Mouse (Mus musculus) stomach, postnatal 0 days (tissue): Measurements from ENCODE around the gene Dthd1. TPM values are rescaled to one million over a fixed set of nuclear protein-coding genes. Genes with fewer than 3 reads are reported as not detected.

ENCODE experiments used
- ATAC-seq: fragments of 200-750 bp; cut with Nextera tagmentation; 2 replicates; pipeline ENCODE4 v1.8.0; 2017; ENCODE audit not compliant: low FRiP score, low TSS enrichment
- DNase-seq: peaks from one replicate; pipeline ENCODE4 v3.0.0-alpha.2; 2016; ENCODE audit warnings: low spot score
- H3K27ac ChIP-seq: fragments of 300-500 bp; sonication (generic); replicated peaks from 2 replicates; pipeline ENCODE4 v1.5.1; 2014; ENCODE audit warnings: mild to moderate bottlenecking, control low read depth
- H3K27me3 ChIP-seq: fragments of 300-500 bp; sonication (generic); 2 replicates; pipeline ENCODE4 v1.6.1; 2014; ENCODE audit warnings: low read length; ENCODE audit not compliant: control insufficient read depth, insufficient read depth
- H3K36me3 ChIP-seq: fragments of 300-500 bp; sonication (generic); 2 replicates; pipeline ENCODE4 v1.6.1; 2014; ENCODE audit warnings: low read length, mixed read lengths; ENCODE audit not compliant: control insufficient read depth, insufficient read depth
- H3K4me1 ChIP-seq: fragments of 300-500 bp; sonication (generic); replicated peaks from 2 replicates; pipeline ENCODE4 v1.6.1; 2014; ENCODE audit warnings: antibody characterized with exemption; ENCODE audit not compliant: control insufficient read depth, insufficient read depth
- H3K4me2 ChIP-seq: fragments of 300-500 bp; sonication (generic); replicated peaks from 2 replicates; pipeline ENCODE4 v1.6.1; 2014; ENCODE audit warnings: low read depth, mild to moderate bottlenecking, control low read depth, moderate library complexity
- H3K4me3 ChIP-seq: fragments of 300-500 bp; sonication (generic); 2 replicates; pipeline ENCODE4 v1.5.1; 2014; ENCODE audit warnings: low read depth, low read length, control low read depth
- H3K9ac ChIP-seq: fragments of 300-500 bp; sonication (generic); 2 replicates; pipeline ENCODE4 v1.6.1; 2014; ENCODE audit warnings: mild to moderate bottlenecking, low read length, control low read depth, mixed read lengths
- H3K9me3 ChIP-seq: fragments of 300-500 bp; sonication (generic); 2 replicates; pipeline ENCODE4 v1.6.1; 2016; ENCODE audit warnings: low read length; ENCODE audit not compliant: control insufficient read depth
- CTCF ChIP-seq: IDR thresholded peaks from 2 replicates; pipeline ENCODE4 v1.5.1; 2016; ENCODE audit warnings: antibody characterized with exemption, low read depth, mild to moderate bottlenecking, moderate library complexity
- EP300 ChIP-seq: optimal IDR thresholded peaks from 2 replicates; pipeline ENCODE3; 2016; ENCODE audit warnings: antibody characterized with exemption
- WGBS: fragments of 180-500 bp; shearing (Covaris S2); extraction: QIAGEN DNeasy Blood & Tissue Kit; methylation state at CpG from one replicate; pipeline ENCODE4 v1.1.7; 2014; 5-methylcytosine and 5-hydroxymethylcytosine counted together
- polyA plus RNA-seq: library from polyadenylated mRNA; unstranded; fragments of >200 nt; fragmentation: Nextera tagmentation; extraction: Ambion mirVana; gene quantifications from 2 replicates; pipeline ENCODE4 v1.2.1, GENCODE M21; 2015

Gene Dthd1
- polyA plus RNA-seq, 1 experiment from 2014 or later = 0.07 TPM

DNA sequence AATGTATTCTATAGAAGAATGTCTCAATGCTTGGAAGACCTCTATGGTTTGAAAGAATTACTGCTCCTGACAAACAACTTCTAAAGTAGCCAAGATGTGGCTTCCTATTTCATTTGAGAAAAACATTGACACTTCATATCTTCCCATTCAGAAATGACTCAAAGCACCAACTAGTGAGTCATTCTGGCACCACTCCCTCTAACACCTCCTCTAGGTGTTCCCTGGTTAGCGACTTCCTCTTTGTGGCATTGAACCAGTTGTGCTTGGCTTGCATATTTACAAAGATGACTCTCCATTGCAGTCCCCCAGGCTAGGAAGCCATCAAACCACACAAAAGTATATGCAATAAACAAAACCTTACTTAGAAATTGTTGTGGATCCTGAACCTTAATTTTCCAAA lies 2.1 kb downstream of the Dthd1 start:
- no peak for TF ChIP-seq EP300
- no peak for TF ChIP-seq CTCF
- peak; percentile 21 for DNase-seq
- Histone ChIP-seq H3K9ac (no peak overlapping the region), H3K4me3 (no peak overlapping the region), H3K27ac (no peak overlapping the region), H3K36me3 (no peaks in the 10 kb centered on the region), H3K4me2 (no peak overlapping the region), H3K9me3 (no peaks in the 10 kb centered on the region), H3K4me1 (no peaks in the 10 kb centered on the region), H3K27me3 (no peaks in the 10 kb centered on the region)
- 50% methylated on average over 1 of the region's 1 CpGs for WGBS
- ATAC-seq = peak; percentile 90

DNA sequence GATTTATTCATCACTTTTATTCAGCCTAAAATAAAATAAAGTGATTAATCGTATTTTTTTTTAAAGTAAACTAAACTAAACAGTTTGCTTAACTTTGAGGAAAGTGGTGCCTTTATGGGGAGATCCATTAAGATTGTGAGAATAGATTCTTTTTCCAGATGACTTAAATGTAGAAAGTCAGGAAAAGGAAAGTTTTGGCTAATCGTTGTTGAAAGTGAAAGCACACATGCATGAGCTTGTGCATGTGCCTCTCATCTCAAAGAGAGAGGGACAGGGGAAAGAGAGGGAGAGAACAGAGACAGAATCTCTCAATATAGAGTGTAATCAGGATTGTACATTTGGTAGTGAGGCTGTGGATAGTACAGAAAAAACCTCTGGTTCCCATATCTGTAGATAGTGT lies 5.9 kb downstream of the Dthd1 start:
- no peaks in the 10 kb centered on the region for H3K4me1 ChIP-seq
- no peak overlapping the region for H3K27ac ChIP-seq
- DNase-seq (no peak), ATAC-seq (no peak)
- H3K36me3 ChIP-seq = no peaks in the 10 kb centered on the region
- no peaks in the 10 kb centered on the region for H3K27me3 ChIP-seq
- 50% methylated on average over 2 of the region's 2 CpGs for WGBS
- H3K9me3 ChIP-seq = no peaks in the 10 kb centered on the region
- H3K4me3 ChIP-seq = no peak overlapping the region
- TF ChIP-seq EP300 (no peak), CTCF (no peak)
- no peak overlapping the region for H3K4me2 ChIP-seq
- no peak overlapping the region for H3K9ac ChIP-seq

DNA sequence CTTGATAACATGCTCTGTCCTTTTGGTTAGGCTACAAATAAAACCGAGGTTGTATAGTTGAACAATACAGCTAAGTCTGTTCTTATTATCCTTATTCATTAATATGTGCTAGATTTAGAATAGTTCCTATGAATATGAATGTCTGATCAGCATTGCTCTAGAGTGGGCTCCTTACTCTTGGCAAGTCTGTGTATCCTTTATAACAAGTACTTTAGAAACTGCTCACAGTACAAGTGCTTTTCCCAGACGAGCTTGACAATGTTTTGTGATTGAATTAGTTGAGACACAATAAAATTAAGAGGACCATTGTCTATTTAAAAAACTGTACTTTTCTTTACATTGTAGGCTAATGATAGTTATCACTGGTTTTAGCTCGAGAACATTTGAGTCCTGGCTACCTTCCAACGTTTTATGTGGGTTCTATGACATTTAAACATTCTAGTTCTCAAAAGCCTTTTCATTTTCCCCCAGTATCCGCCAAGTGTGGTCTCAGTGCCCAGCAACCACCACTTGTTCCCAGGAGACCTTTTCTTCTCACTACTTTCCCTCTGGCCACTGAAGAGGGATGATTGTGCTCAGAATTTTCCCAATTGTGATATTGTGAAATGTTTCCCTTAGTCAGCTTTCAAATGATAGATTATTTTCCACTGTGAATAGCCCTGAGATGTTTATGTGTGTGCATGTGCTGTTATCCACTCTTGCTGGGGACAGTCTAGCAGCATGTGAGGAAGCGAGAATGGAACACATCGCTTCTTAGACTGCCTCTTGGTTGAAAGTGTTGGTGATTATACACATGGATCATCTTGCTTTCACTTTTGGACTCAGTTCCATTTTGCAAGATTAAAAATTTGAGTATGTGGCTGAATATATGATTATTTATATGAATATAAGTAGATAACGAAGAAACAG lies 7.0 kb downstream of the Dthd1 start:
- Histone ChIP-seq H3K4me3 (no peak overlapping the region), H3K4me1 (no peaks in the 10 kb centered on the region), H3K4me2 (no peak overlapping the region), H3K27ac (no peak overlapping the region), H3K9me3 (no peaks in the 10 kb centered on the region), H3K27me3 (no peaks in the 10 kb centered on the region), H3K36me3 (no peaks in the 10 kb centered on the region), H3K9ac (no peak overlapping the region)
- WGBS = 61% methylated on average over 8 of the region's 8 CpGs
- no peak for DNase-seq
- TF ChIP-seq EP300 (no peak), CTCF (no peak)
- ATAC-seq = no peak

DNA sequence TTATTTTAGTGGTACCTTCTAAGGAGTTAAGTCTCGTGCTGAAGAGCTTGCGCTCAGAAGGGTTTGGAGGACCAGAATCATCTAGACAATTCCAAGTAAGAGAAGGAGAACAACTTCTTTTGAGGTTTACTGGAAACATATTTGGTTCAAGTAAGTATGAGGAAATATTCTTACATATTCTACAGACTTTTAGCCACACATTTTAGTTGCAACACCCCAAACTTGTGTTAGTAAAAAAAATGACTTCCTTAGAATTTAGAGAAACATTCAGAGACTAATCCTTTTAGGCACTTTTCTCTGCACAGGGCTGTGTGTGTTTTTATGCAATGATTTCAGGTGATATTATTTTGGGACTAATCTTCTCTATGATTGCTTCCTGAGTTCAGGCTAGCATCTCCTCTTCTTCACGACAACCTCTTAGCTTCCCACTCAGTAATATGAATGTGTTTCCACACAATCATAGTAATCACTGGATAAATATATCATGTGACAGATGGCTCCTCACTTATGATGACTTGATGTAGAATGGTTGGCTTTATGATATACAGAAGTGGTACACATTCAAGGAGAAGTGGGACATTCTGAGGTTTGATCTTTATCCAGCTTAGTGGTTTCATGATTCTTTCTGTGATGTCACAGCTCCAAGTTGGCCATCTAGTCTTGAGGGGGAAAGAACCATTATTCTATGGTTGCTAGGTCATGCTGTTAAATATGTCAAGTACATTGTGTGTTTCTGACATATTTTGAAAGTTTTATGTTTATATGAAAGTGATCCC lies 29.5 kb downstream of the Dthd1 start:
- Histone ChIP-seq H3K36me3 (no peaks in the 10 kb centered on the region), H3K9me3 (no peaks in the 10 kb centered on the region), H3K27ac (no peak overlapping the region), H3K4me2 (no peak overlapping the region), H3K4me3 (no peak overlapping the region), H3K9ac (no peak overlapping the region), H3K4me1 (no peaks in the 10 kb centered on the region), H3K27me3 (no peaks in the 10 kb centered on the region)
- TF ChIP-seq EP300 (no peak), CTCF (no peak)
- WGBS = 89% methylated on average over 3 of the region's 3 CpGs
- DNase-seq (no peak), ATAC-seq (no peak)

DNA sequence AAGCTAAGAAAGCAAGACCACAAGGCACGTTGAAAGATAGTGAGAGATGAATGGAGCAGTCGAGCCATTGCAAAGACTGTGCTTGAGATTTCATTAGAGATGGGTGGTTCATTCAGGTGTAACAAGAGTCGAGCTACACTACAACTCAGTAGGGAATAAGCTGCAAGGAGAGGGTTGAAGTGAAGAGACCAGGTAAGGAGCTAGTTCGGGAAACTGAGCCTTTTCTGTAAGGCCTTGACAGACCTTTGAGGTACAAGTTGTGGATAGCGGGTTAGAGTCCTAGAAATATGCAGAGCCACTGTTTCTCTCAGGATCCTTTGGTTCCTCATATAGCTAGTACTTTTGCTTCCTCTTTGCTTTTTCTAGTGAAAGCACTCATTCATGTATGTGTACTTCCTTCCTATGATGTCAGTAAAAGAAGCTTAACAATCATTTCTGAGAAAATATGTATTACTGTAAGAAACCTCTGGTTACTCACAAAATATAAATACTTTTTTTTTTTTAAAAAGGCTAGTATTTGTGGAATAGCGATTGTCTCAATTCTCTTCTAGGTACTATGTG lies 33.0 kb downstream of the Dthd1 start:
- Histone ChIP-seq H3K4me1 (no peaks in the 10 kb centered on the region), H3K4me3 (no peak overlapping the region), H3K27ac (no peak overlapping the region), H3K36me3 (no peaks in the 10 kb centered on the region), H3K27me3 (no peaks in the 10 kb centered on the region), H3K9ac (no peak overlapping the region), H3K4me2 (no peak overlapping the region), H3K9me3 (no peaks in the 10 kb centered on the region)
- ATAC-seq = no peak
- TF ChIP-seq CTCF (no peak), EP300 (no peak)
- DNase-seq = no peak
- WGBS = 84% methylated on average over 6 of the region's 6 CpGs

DNA sequence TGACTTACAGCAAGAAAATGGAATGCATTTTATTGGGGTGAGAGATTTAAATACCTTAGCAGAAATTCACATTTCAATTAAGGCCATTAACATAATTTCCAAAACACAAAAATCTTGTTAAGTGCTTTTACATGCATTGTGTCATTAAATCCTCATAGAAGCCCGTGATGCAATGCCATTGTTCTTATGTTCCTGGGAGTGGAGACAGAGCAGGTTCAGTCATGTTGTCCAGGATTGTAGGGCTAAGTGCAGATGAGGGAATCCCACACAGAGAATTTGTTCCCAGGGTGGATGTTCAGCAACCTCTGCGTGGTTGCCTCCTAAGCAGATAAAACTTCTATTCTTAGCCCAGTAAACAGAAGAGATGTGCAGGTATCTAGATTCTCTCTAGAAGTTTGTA lies 37.7 kb downstream of the Dthd1 start:
- DNase-seq (no peak), ATAC-seq (no peak)
- Histone ChIP-seq H3K9me3 (no peaks in the 10 kb centered on the region), H3K4me2 (no peak overlapping the region), H3K4me3 (no peak overlapping the region), H3K4me1 (no peaks in the 10 kb centered on the region), H3K27ac (no peak overlapping the region), H3K9ac (no peak overlapping the region), H3K36me3 (no peaks in the 10 kb centered on the region), H3K27me3 (no peaks in the 10 kb centered on the region)
- WGBS = 62% methylated on average over 2 of the region's 2 CpGs
- no peak for TF ChIP-seq EP300
- TF ChIP-seq CTCF = no peak
